In genomic region chr13:25055111-25055554, GRCm38 (mm10) we compare ENCODE assay signal across 8 mouse cellular contexts. TPM values are rescaled to one million over a fixed set of nuclear protein-coding genes. Genes with fewer than 3 reads are reported as not detected.
A peak's percentile ranks its signal among the peaks of the same experiment; 100 is the strongest.
DNase-seq lines count a peak whose midpoint lies in the region; ATAC-seq and TF ChIP-seq lines count a peak whose summit lies in the region.

No protein-coding gene starts in this region.

- peak; percentile 40; the same call in 1 of the 2 replicates for TF ChIP-seq CTCF in liver, embryonic 14.5 days (IDR thresholded peaks at IDR 0.05; ENCODE audit: low read depth)

- peaks cover 38% of the 10 kb centered on the region for H3K27me3 ChIP-seq in embryonic facial prominence, embryonic 15.5 days
- peaks cover 31% of the 10 kb centered on the region for H3K27me3 ChIP-seq in liver, embryonic 14.5 days (ENCODE audit: control insufficient read depth, insufficient read depth, low read length)
- peaks cover 26% of the 10 kb centered on the region for H3K27me3 ChIP-seq in neural tube, embryonic 12.5 days (replicated peaks)

- H3K4me1 ChIP-seq in embryonic facial prominence, embryonic 15.5 days, result peaks cover 15% of the 10 kb centered on the region
- H3K4me1 ChIP-seq in liver, embryonic 14.5 days (replicated peaks; ENCODE audit: control insufficient read depth in 2 of 2, insufficient read depth in 2 of 2, low read length in 1 of 2), result peaks cover 0 to 2% of the 10 kb centered on the region in 2 experiments; a peak in 1 of 4 replicates
- H3K4me1 ChIP-seq in neural tube, embryonic 12.5 days, result peaks cover 15% of the 10 kb centered on the region

- WGBS in embryonic facial prominence, embryonic 15.5 days, result under 1% methylated on average over 35 of the region's 35 CpGs
- under 1% methylated on average over 35 of the region's 35 CpGs for WGBS in liver, embryonic 14.5 days (ENCODE audit: insufficient replicate concordance)
- under 1% methylated on average over 35 of the region's 35 CpGs for WGBS in neural tube, embryonic 12.5 days

- intact Hi-C loops in heart, postnatal 14 days (cut with DNase I), result no loop called here

- peak; percentile 23 to 28 for DNase-seq in CD8-positive naive resting alpha-beta T cell, adult 2 months (ENCODE audit: low read depth in 2 of 2, low spot score in 2 of 2)
- peak; percentile 87 for DNase-seq in brain, adult 2 months (ENCODE audit: low read depth, low spot score)
- peak; percentile 35 to 38 for DNase-seq in heart, postnatal 14 days
- peak; percentile 72 for DNase-seq in layer of hippocampus, adult 11-12 months (ENCODE audit: low spot score)
- DNase-seq in liver, embryonic 14.5 days (ENCODE audit: low read depth in 3 of 3, low spot score in 3 of 3), result peak; percentile 2 to 7 (median 7)
- DNase-seq in thymus, postnatal 14 days, result peak; percentile 67

- H3K36me3 ChIP-seq in embryonic facial prominence, embryonic 15.5 days, result no peaks in the 10 kb centered on the region
- H3K36me3 ChIP-seq in liver, embryonic 14.5 days (replicated peaks; ENCODE audit: control insufficient read depth, insufficient read depth, low read depth), result no peaks in the 10 kb centered on the region
- no peaks in the 10 kb centered on the region for H3K36me3 ChIP-seq in neural tube, embryonic 12.5 days

- H3K4me2 ChIP-seq in embryonic facial prominence, embryonic 15.5 days (replicated peaks), result peak overlapping the region; percentile 75
- peak overlapping the region; percentile 52 for H3K4me2 ChIP-seq in liver, embryonic 14.5 days (ENCODE audit: low read depth)
- H3K4me2 ChIP-seq in neural tube, embryonic 12.5 days (replicated peaks), result peak overlapping the region; percentile 94

- no peak overlapping the region for H3K27ac ChIP-seq in embryonic facial prominence, embryonic 15.5 days (replicated peaks)
- no peak overlapping the region for H3K27ac ChIP-seq in liver, embryonic 14.5 days
- no peak overlapping the region for H3K27ac ChIP-seq in neural tube, embryonic 12.5 days

- TF ChIP-seq EP300 in liver, embryonic 14.5 days (IDR thresholded peaks at IDR 0.05; ENCODE audit: low read depth), result no peak

- 0 out of 2 replicates have a peak, but pooled peaks cover 1% of the 10 kb centered on the region for H3K9me3 ChIP-seq in embryonic facial prominence, embryonic 15.5 days (replicated peaks)
- H3K9me3 ChIP-seq in liver, embryonic 14.5 days (ENCODE audit: control insufficient read depth, low read length), result no peaks in the 10 kb centered on the region
- H3K9me3 ChIP-seq in neural tube, embryonic 12.5 days, result peaks cover 7% of the 10 kb centered on the region

- ATAC-seq in embryonic facial prominence, embryonic 15.5 days (ENCODE audit: insufficient number of reproducible peaks, low FRiP score, low TSS enrichment, low read depth), result peak; percentile 82
- peak; percentile 50; the same call in 1 of the 2 replicates for ATAC-seq in liver, embryonic 14.5 days (ENCODE audit: insufficient read depth)
- peak; percentile 92 for ATAC-seq in neural tube, embryonic 12.5 days (ENCODE audit: low FRiP score, low read depth)

- H3K4me3 ChIP-seq in embryonic facial prominence, embryonic 15.5 days (replicated peaks), result peak overlapping the region; percentile 47
- peak overlapping the region; percentile 16 to 40 for H3K4me3 ChIP-seq in liver, embryonic 14.5 days (ENCODE audit: insufficient read depth in 1 of 2, low read depth in 2 of 2, low read length in 2 of 2)
- H3K4me3 ChIP-seq in neural tube, embryonic 12.5 days, result peak overlapping the region; percentile 48

- H3K9ac ChIP-seq in embryonic facial prominence, embryonic 15.5 days, result no peak overlapping the region
- H3K9ac ChIP-seq in liver, embryonic 14.5 days (replicated peaks), result no peak overlapping the region
- H3K9ac ChIP-seq in neural tube, embryonic 12.5 days, result peak overlapping the region; percentile 29

RNA-seq across cellular contexts. Expression of gene Dcdc2a, which starts 0.7 kb away (rescaled TPM):
- 3.0 and 4.5 TPM in 2 replicates for polyA plus RNA-seq in embryonic facial prominence, embryonic 15.5 days (2015; fragmentation: Nextera tagmentation; extraction: Ambion mirVana)
- under 1 TPM in 1 of 2 experiments, not detected in 1; 0.26 TPM for total RNA-seq in heart, postnatal 14 days (2021)
- polyA plus RNA-seq in liver, embryonic 14.5 days (2012; rRNA removed), result 0.03 and 0.08 TPM in 2 replicates
- 0.27 TPM in 1 of 2 replicates, not detected in the other for polyA plus RNA-seq in liver, embryonic 14.5 days (2014; fragmentation: Nextera tagmentation; extraction: Ambion mirVana)
- 2.8 and 2.9 TPM in 2 replicates for polyA plus RNA-seq in neural tube, embryonic 12.5 days (2016; fragmentation: Nextera tagmentation; extraction: Ambion mirVana)

RNA-seq across cellular contexts. Expression of gene Mrs2, which starts 35.0 kb away (rescaled TPM):
- 11.5 and 13.8 TPM in 2 replicates for polyA plus RNA-seq in embryonic facial prominence, embryonic 15.5 days (2015; fragmentation: Nextera tagmentation; extraction: Ambion mirVana)
- 10 to 100 TPM; 42.3 to 51.0 TPM for total RNA-seq in heart, postnatal 14 days (2021)
- polyA plus RNA-seq in liver, embryonic 14.5 days (2012; rRNA removed), result 4.9 and 8.4 TPM in 2 replicates
- polyA plus RNA-seq in liver, embryonic 14.5 days (2014; fragmentation: Nextera tagmentation; extraction: Ambion mirVana), result 16.6 and 17.7 TPM in 2 replicates
- 28.8 and 30.3 TPM in 2 replicates for polyA plus RNA-seq in neural tube, embryonic 12.5 days (2016; fragmentation: Nextera tagmentation; extraction: Ambion mirVana)

Comparison
In these comparisons a context has a peak if more than half of its experiments do, and no peak if none do; other contexts are left out.
1. DNase-seq: peak in every context shown above with its lines; median percentile 87 in brain, adult 2 months; 72 in layer of hippocampus, adult 11-12 months; 67 in thymus, postnatal 14 days; 36 in heart, postnatal 14 days; 26 in CD8-positive naive resting alpha-beta T cell, adult 2 months; 7 in liver, embryonic 14.5 days.